In the genomic region with DNA sequence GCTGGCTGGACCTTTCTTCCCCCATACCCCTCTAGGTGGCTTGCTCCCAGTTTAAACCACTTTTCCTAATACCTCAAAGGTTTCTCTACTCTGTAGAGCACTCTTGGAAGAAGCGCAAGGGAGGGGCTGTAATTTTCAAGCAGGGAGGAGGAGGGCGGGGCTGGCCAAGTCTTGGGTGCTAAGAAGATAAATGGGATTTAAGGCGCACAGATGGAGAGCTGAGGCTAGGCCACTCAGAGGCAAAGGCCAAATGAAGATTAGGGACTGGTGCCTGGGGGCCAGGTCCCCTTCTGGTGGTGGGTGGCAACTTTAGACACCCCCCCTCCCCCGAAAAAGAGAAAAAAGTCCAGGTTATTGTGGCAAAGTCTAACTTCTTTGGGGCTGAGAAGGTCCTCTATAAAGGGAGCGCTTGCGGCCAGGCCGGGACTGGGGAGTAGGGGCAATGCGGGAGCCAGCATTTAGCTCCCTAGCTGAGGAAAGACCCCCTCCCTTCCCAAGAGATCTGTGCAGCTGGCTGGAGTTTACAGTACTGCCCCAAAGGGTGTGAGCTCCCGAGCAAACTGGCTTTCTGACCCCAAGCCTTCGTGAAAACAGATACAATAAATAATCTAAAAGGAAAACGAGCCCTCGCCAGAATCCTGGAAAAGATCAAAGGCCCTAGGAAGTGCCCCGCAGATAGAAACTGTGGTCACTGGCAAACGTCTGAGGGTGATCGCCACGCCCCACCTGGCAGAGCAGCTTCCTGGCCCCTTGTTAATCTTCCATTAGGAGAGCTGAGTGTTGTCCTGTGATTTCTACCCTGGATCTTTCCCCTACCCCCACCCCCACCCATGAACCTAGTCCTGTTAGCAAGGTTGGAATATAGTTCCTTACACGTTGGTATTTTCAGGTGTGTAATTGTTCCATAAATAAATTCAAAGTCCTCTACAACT, we compare ENCODE assay signal across 8 mouse cellular contexts. TPM values are rescaled to one million over a fixed set of nuclear protein-coding genes. Genes with fewer than 3 reads are reported as not detected.
DNase-seq lines count a peak whose midpoint lies in the region; ATAC-seq lines count a peak whose summit lies in the region.

No protein-coding gene starts in this region.

- H3K27ac ChIP-seq in liver, embryonic 11.5 days (ENCODE audit: low read depth, low read length) = no peak overlapping the region
- H3K27ac ChIP-seq in heart, embryonic 11.5 days (ENCODE audit: low read depth, low read length) = no peak overlapping the region
- peak overlapping the region; percentile 83; the same call in 1 of the 2 replicates for H3K27ac ChIP-seq in limb, embryonic 13.5 days
- no peak overlapping the region for H3K27ac ChIP-seq in neural tube, embryonic 11.5 days (ENCODE audit: low read depth, low read length)

- H3K9ac ChIP-seq in liver, embryonic 11.5 days (ENCODE audit: low read depth, low read length) = no peak overlapping the region
- H3K9ac ChIP-seq in heart, embryonic 11.5 days (ENCODE audit: low read depth, low read length) = peak overlapping the region; percentile 73; the same call in 1 of the 2 replicates
- H3K9ac ChIP-seq in limb, embryonic 13.5 days = peak overlapping the region; percentile 83
- peak overlapping the region; percentile 71 for H3K9ac ChIP-seq in neural tube, embryonic 11.5 days (ENCODE audit: low read length)

- H3K9me3 ChIP-seq in liver, embryonic 11.5 days (ENCODE audit: control insufficient read depth, low read length) = no peaks in the 10 kb centered on the region
- H3K9me3 ChIP-seq in heart, embryonic 11.5 days (replicated peaks; ENCODE audit: control insufficient read depth, low read length) = no peaks in the 10 kb centered on the region
- no peaks in the 10 kb centered on the region for H3K9me3 ChIP-seq in limb, embryonic 13.5 days
- H3K9me3 ChIP-seq in neural tube, embryonic 11.5 days (ENCODE audit: control insufficient read depth, low read length) = no peaks in the 10 kb centered on the region

- no peaks in the 10 kb centered on the region for H3K4me1 ChIP-seq in liver, embryonic 11.5 days (replicated peaks; ENCODE audit: control insufficient read depth, insufficient read depth, low read length)
- 0 out of 2 replicates have a peak, but pooled peaks cover 7% of the 10 kb centered on the region for H3K4me1 ChIP-seq in heart, embryonic 11.5 days (ENCODE audit: control insufficient read depth, insufficient read depth, low read length)
- peaks cover 16% of the 10 kb centered on the region for H3K4me1 ChIP-seq in limb, embryonic 13.5 days
- H3K4me1 ChIP-seq in neural tube, embryonic 11.5 days (ENCODE audit: control insufficient read depth, insufficient read depth, low read length) = peaks cover 4% of the 10 kb centered on the region; the same call in 1 of the 2 replicates

- ATAC-seq in liver, embryonic 11.5 days (replicated peaks; ENCODE audit: low FRiP score) = no peak
- no peak for ATAC-seq in heart, embryonic 11.5 days (replicated peaks; ENCODE audit: insufficient number of reproducible peaks, low FRiP score, low TSS enrichment)
- peak; percentile 49 for ATAC-seq in limb, embryonic 13.5 days (ENCODE audit: low FRiP score, low read depth)
- ATAC-seq in neural tube, embryonic 11.5 days (ENCODE audit: insufficient read depth, low FRiP score, low TSS enrichment) = peak; percentile 49; the same call in 1 of the 2 replicates
- ATAC-seq in granulocyte monocyte progenitor cell, adult 5-6 weeks (replicated peaks; ENCODE audit: poor library complexity, severe bottlenecking) = no peak

- no peak for DNase-seq in liver, embryonic 11.5 days (ENCODE audit: low spot score)
- no peak for DNase-seq in liver
- DNase-seq in neural tube, embryonic 11.5 days (ENCODE audit: low spot score) = peak; percentile 12
- no peak for DNase-seq in layer of hippocampus, adult 9-10 months (ENCODE audit: low spot score)
- DNase-seq in layer of hippocampus, postnatal 36 days = no peak

- peaks cover 25% of the 10 kb centered on the region for H3K27me3 ChIP-seq in liver, embryonic 11.5 days (replicated peaks; ENCODE audit: control insufficient read depth, insufficient read depth, low read length)
- 0 out of 2 replicates have a peak, but pooled peaks cover 2% of the 10 kb centered on the region for H3K27me3 ChIP-seq in heart, embryonic 11.5 days (ENCODE audit: control insufficient read depth, insufficient read depth, low read length)
- H3K27me3 ChIP-seq in limb, embryonic 13.5 days = peaks cover 3% of the 10 kb centered on the region; the same call in 1 of the 2 replicates
- H3K27me3 ChIP-seq in neural tube, embryonic 11.5 days (ENCODE audit: control insufficient read depth, insufficient read depth, low read length) = no peaks in the 10 kb centered on the region

- peak overlapping the region; percentile 76 for H3K4me2 ChIP-seq in liver, embryonic 11.5 days
- H3K4me2 ChIP-seq in heart, embryonic 11.5 days = peak overlapping the region; percentile 98
- peak overlapping the region; percentile 89 for H3K4me2 ChIP-seq in limb, embryonic 13.5 days (replicated peaks)
- peak overlapping the region; percentile 96 for H3K4me2 ChIP-seq in neural tube, embryonic 11.5 days (ENCODE audit: low read depth)

- 3% methylated on average over 17 of the region's 17 CpGs for WGBS in liver, embryonic 11.5 days
- WGBS in heart, embryonic 11.5 days (ENCODE audit: insufficient replicate concordance) = under 1% methylated on average over 17 of the region's 17 CpGs
- 1% methylated on average over 17 of the region's 17 CpGs for WGBS in limb, embryonic 13.5 days
- WGBS in neural tube, embryonic 11.5 days = 2% methylated on average over 17 of the region's 17 CpGs

- H3K4me3 ChIP-seq in liver, embryonic 11.5 days (ENCODE audit: low read depth, low read length) = peak overlapping the region; percentile 47
- peak overlapping the region; percentile 66 for H3K4me3 ChIP-seq in heart, embryonic 11.5 days (ENCODE audit: low read depth, low read length)
- peak overlapping the region; percentile 74 for H3K4me3 ChIP-seq in limb, embryonic 13.5 days
- H3K4me3 ChIP-seq in neural tube, embryonic 11.5 days (ENCODE audit: low read depth, low read length) = peak overlapping the region; percentile 68

- H3K36me3 ChIP-seq in liver, embryonic 11.5 days (ENCODE audit: control insufficient read depth, insufficient read depth, low read length) = no peaks in the 10 kb centered on the region
- H3K36me3 ChIP-seq in heart, embryonic 11.5 days (ENCODE audit: control insufficient read depth, insufficient read depth, low read length) = no peaks in the 10 kb centered on the region
- no peaks in the 10 kb centered on the region; the same call in 1 of the 2 replicates for H3K36me3 ChIP-seq in limb, embryonic 13.5 days
- H3K36me3 ChIP-seq in neural tube, embryonic 11.5 days (ENCODE audit: control insufficient read depth, insufficient read depth, low read length) = no peaks in the 10 kb centered on the region

RNA-seq across cellular contexts. Expression of gene Egflam, which starts 0.7 kb away (rescaled TPM):
- polyA plus RNA-seq in liver, embryonic 11.5 days (2014; fragmentation: Nextera tagmentation; extraction: Ambion mirVana) = 1.7 and 2.8 TPM in 2 replicates
- 7.8 and 7.9 TPM in 2 replicates for polyA plus RNA-seq in heart, embryonic 11.5 days (2014; fragmentation: Nextera tagmentation; extraction: Ambion mirVana)
- 18.9 and 21.2 TPM in 2 replicates for polyA plus RNA-seq in limb, embryonic 13.5 days (2015; fragmentation: Nextera tagmentation; extraction: Ambion mirVana)
- 14.6 and 15.5 TPM in 2 replicates for polyA plus RNA-seq in neural tube, embryonic 11.5 days (2014; fragmentation: Nextera tagmentation; extraction: Ambion mirVana)
- not detected in 2 replicates for total RNA-seq in granulocyte monocyte progenitor cell, adult 5-6 weeks (2014; fragmentation: Nextera tagmentation)
- not detected in 2 replicates for total RNA-seq in granulocyte monocyte progenitor cell, adult 5-6 weeks (2017)
- total RNA-seq in layer of hippocampus, postnatal 36 days (2021) = 1 to 10 TPM; 1.9 to 2.6 TPM

Comparison
In these comparisons a context has a peak if more than half of its experiments do, and no peak if none do; other contexts are left out.
1. ATAC-seq: peak in limb, embryonic 13.5 days (single experiment) and neural tube, embryonic 11.5 days (single experiment); none in liver, embryonic 11.5 days (single experiment), heart, embryonic 11.5 days (single experiment) and granulocyte monocyte progenitor cell, adult 5-6 weeks (single experiment).
2. Peak in every context shown above with its lines, with median percentiles within 50 percentile points of each other: H3K4me2 ChIP-seq and H3K4me3 ChIP-seq.